Mouse (Mus musculus) right cerebral cortex, adult 2 months (tissue): ENCODE measurements around the gene Spata6.

ENCODE experiments used
- DNase-seq, 2 experiments: peaks; one replicate each; pipeline ENCODE4 v3.0.0; 2021 to 2022; ENCODE audit warnings: low spot score in 2 of 2

Gene Spata6

GRCm38 (mm10) chr4:111719776-111720661, at the start of gene Spata6:
Spata6 (plus strand) TSS chr4:111719984.
- peak; percentile 24 to 52 for DNase-seq

- DNase-seq: no peak
These were observed 49.0 kb upstream of the Spata6 start for GRCm38 (mm10) chr4:111670566-111671421.

GRCm38 (mm10) chr4:111671440-111671839, 48.3 kb upstream of the Spata6 start:
- DNase-seq: no peak

- no peak for DNase-seq
These were observed 45.9 kb upstream of the Spata6 start for GRCm38 (mm10) chr4:111673904-111674303.

- DNase-seq: no peak
These were observed 37.9 kb upstream of the Spata6 start for GRCm38 (mm10) chr4:111681926-111682325.

- no peak for DNase-seq
These were observed 37.0 kb upstream of the Spata6 start for GRCm38 (mm10) chr4:111682793-111683192.

GRCm38 (mm10) chr4:111683843-111684242, 35.9 kb upstream of the Spata6 start:
- DNase-seq: no peak

GRCm38 (mm10) chr4:111685951-111686350, 33.8 kb upstream of the Spata6 start:
- DNase-seq: no peak

- peak; percentile 60 to 61 for DNase-seq
These were observed 32.8 kb upstream of the Spata6 start for GRCm38 (mm10) chr4:111686951-111687350.

GRCm38 (mm10) chr4:111687613-111688012, 32.2 kb upstream of the Spata6 start:
- peak; percentile 86 for DNase-seq

- DNase-seq: no peak
These were observed 28.7 kb upstream of the Spata6 start for GRCm38 (mm10) chr4:111691057-111691543.

GRCm38 (mm10) chr4:111701381-111701780, 18.4 kb upstream of the Spata6 start:
- no peak for DNase-seq

GRCm38 (mm10) chr4:111704126-111704525, 15.7 kb upstream of the Spata6 start:
- DNase-seq: no peak

- DNase-seq: no peak
These were observed 14.8 kb upstream of the Spata6 start for GRCm38 (mm10) chr4:111704975-111705374.

GRCm38 (mm10) chr4:111719296-111719695, 488 bp upstream of the Spata6 start:
- no peak for DNase-seq

- no peak for DNase-seq
These were observed 849 bp downstream of the Spata6 start for GRCm38 (mm10) chr4:111720662-111721003.

GRCm38 (mm10) chr4:111721121-111721840, 1.5 kb downstream of the Spata6 start:
- no peak for DNase-seq

GRCm38 (mm10) chr4:111737551-111737950, 17.8 kb downstream of the Spata6 start:
- no peak for DNase-seq

- DNase-seq: no peak
These were observed 60.7 kb downstream of the Spata6 start for GRCm38 (mm10) chr4:111780533-111780932.

GRCm38 (mm10) chr4:111799892-111800291, 80.1 kb downstream of the Spata6 start:
- DNase-seq: no peak

- DNase-seq: no peak
These were observed 83.4 kb downstream of the Spata6 start for GRCm38 (mm10) chr4:111803164-111803563.

GRCm38 (mm10) chr4:111817478-111817877, 97.7 kb downstream of the Spata6 start:
- no peak for DNase-seq
